Mouse (Mus musculus): ENCODE results near the gene Cdc42bpb.

- TF ChIP-seq CTCF (IDR thresholded peaks at IDR 0.05; ENCODE audit: extremely low read depth, insufficient read length, insufficient replicate concordance, low read depth, low read length) (no peak), POLR2A (IDR thresholded peaks at IDR 0.05; ENCODE audit: low read depth, low read length) (no peak)
Observed at GRCm38 (mm10) chr12:111361319-111362098, 16.0 kb downstream of the Cdc42bpb start.

All from small intestine, adult 2 months (tissue).